Mouse (Mus musculus) lung, embryonic 16.5 days (tissue): ENCODE data around the gene Glyctk. TPM values are rescaled to one million over a fixed set of nuclear protein-coding genes. Genes with fewer than 3 reads are reported as not detected.

ENCODE experiments used
- ATAC-seq: fragments of 200-750 bp; cut with Nextera tagmentation; 2 replicates; pipeline ENCODE4 v1.8.0; 2017; ENCODE audit warnings: low read depth, mild to moderate bottlenecking, moderate library complexity
- H3K27ac ChIP-seq: fragments of 300-500 bp; sonication (generic); 2 replicates; pipeline ENCODE4 v1.5.1; 2014; ENCODE audit warnings: mild to moderate bottlenecking, control low read depth, low read length
- H3K27me3 ChIP-seq: fragments of 300-500 bp; sonication (generic); 2 replicates; pipeline ENCODE4 v1.6.1; 2014; ENCODE audit warnings: low read depth, low read length, mixed read lengths; ENCODE audit not compliant: control insufficient read depth, insufficient read depth
- H3K36me3 ChIP-seq: fragments of 300-500 bp; sonication (generic); 2 replicates; pipeline ENCODE4 v1.6.1; 2014; ENCODE audit warnings: low read length; ENCODE audit not compliant: control insufficient read depth, insufficient read depth
- H3K4me1 ChIP-seq: fragments of 300-500 bp; sonication (generic); replicated peaks from 2 replicates; pipeline ENCODE4 v1.6.1; 2014; ENCODE audit warnings: low read length, mixed read lengths; ENCODE audit not compliant: control insufficient read depth, insufficient read depth
- H3K4me2 ChIP-seq: fragments of 300-500 bp; sonication (generic); 2 replicates; pipeline ENCODE4 v1.6.1; 2014; ENCODE audit warnings: low read depth, low read length, control low read depth
- H3K4me3 ChIP-seq: fragments of 300-500 bp; sonication (generic); 2 replicates; pipeline ENCODE4 v1.5.1; 2014; ENCODE audit warnings: mild to moderate bottlenecking, low read length, control low read depth
- H3K9ac ChIP-seq: fragments of 300-500 bp; sonication (generic); 2 replicates; pipeline ENCODE4 v1.6.1; 2014; ENCODE audit warnings: low read length, control low read depth
- H3K9me3 ChIP-seq: fragments of 300-500 bp; sonication (generic); 2 replicates; pipeline ENCODE4 v1.6.1; 2016; ENCODE audit warnings: low read length; ENCODE audit not compliant: control insufficient read depth
- WGBS: fragments of 180-500 bp; shearing (Covaris S2); extraction: QIAGEN DNeasy Blood & Tissue Kit; methylation state at CpG from one replicate; pipeline ENCODE4 v1.1.7; 2014; 5-methylcytosine and 5-hydroxymethylcytosine counted together
- polyA plus RNA-seq: library from polyadenylated mRNA; unstranded; fragments of >200 nt; fragmentation: Nextera tagmentation; extraction: Ambion mirVana; gene quantifications from 2 replicates; pipeline ENCODE4 v1.2.1, GENCODE M21; 2015

Gene Glyctk
- polyA plus RNA-seq, 1 experiment from 2014 or later: 1.4 TPM

GRCm38 (mm10) chr9:106141955-106142354 lies 16.0 kb downstream of the Glyctk start:
- Histone ChIP-seq H3K27ac (no peak overlapping the region), H3K36me3 (no peaks in the 10 kb centered on the region), H3K4me2 (no peak overlapping the region), H3K9me3 (no peaks in the 10 kb centered on the region), H3K4me1 (peaks cover 5% of the 10 kb centered on the region; the same call in 1 of the 2 replicates), H3K4me3 (no peak overlapping the region), H3K9ac (no peak overlapping the region), H3K27me3 (no peaks in the 10 kb centered on the region)
- WGBS: 82% methylated on average over 12 of the region's 12 CpGs
- ATAC-seq: no peak

- Histone ChIP-seq H3K4me3 (no peak overlapping the region), H3K27me3 (no peaks in the 10 kb centered on the region), H3K4me2 (no peak overlapping the region), H3K9ac (no peak overlapping the region), H3K36me3 (no peaks in the 10 kb centered on the region), H3K4me1 (peaks cover 5% of the 10 kb centered on the region; the same call in 1 of the 2 replicates), H3K9me3 (no peaks in the 10 kb centered on the region), H3K27ac (no peak overlapping the region)
- peak; percentile 52; the same call in 1 of the 2 replicates for ATAC-seq
- 41% methylated on average over 10 of the region's 10 CpGs for WGBS
Observed at GRCm38 (mm10) chr9:106139763-106140162, 18.2 kb downstream of the Glyctk start.

- Histone ChIP-seq H3K4me2 (no peak overlapping the region), H3K4me1 (peaks cover 5% of the 10 kb centered on the region; the same call in 1 of the 2 replicates), H3K4me3 (no peak overlapping the region), H3K27ac (no peak overlapping the region), H3K9ac (no peak overlapping the region), H3K36me3 (no peaks in the 10 kb centered on the region), H3K9me3 (no peaks in the 10 kb centered on the region), H3K27me3 (no peaks in the 10 kb centered on the region)
- ATAC-seq: no peak
- WGBS: 62% methylated on average over 10 of the region's 10 CpGs
Observed at GRCm38 (mm10) chr9:106137671-106138216, 20.2 kb downstream of the Glyctk start.

- Histone ChIP-seq H3K4me2 (no peak overlapping the region), H3K4me3 (no peak overlapping the region), H3K27ac (no peak overlapping the region), H3K9ac (no peak overlapping the region), H3K36me3 (no peaks in the 10 kb centered on the region), H3K27me3 (no peaks in the 10 kb centered on the region), H3K4me1 (no peaks in the 10 kb centered on the region), H3K9me3 (no peaks in the 10 kb centered on the region)
- no peak for ATAC-seq
- WGBS: 72% methylated on average over 7 of the region's 7 CpGs
Observed at GRCm38 (mm10) chr9:106130250-106130649, 27.7 kb downstream of the Glyctk start.

- H3K27ac ChIP-seq: no peak overlapping the region
- no peak for ATAC-seq
- no peaks in the 10 kb centered on the region for H3K36me3 ChIP-seq
- H3K4me1 ChIP-seq: no peaks in the 10 kb centered on the region
- H3K4me2 ChIP-seq: no peak overlapping the region
- no peak overlapping the region for H3K4me3 ChIP-seq
- H3K9ac ChIP-seq: no peak overlapping the region
- H3K9me3 ChIP-seq: no peaks in the 10 kb centered on the region
- 76% methylated on average over 2 of the region's 2 CpGs for WGBS
- no peaks in the 10 kb centered on the region for H3K27me3 ChIP-seq
Observed at GRCm38 (mm10) chr9:106129072-106129471, 28.9 kb downstream of the Glyctk start.

GRCm38 (mm10) chr9:106126786-106127251 lies 31.1 kb downstream of the Glyctk start:
- no peak for ATAC-seq
- H3K9ac ChIP-seq: no peak overlapping the region
- no peak overlapping the region for H3K4me2 ChIP-seq
- H3K36me3 ChIP-seq: no peaks in the 10 kb centered on the region
- H3K4me1 ChIP-seq: no peaks in the 10 kb centered on the region
- no peak overlapping the region for H3K4me3 ChIP-seq
- H3K27me3 ChIP-seq: no peaks in the 10 kb centered on the region
- no peaks in the 10 kb centered on the region for H3K9me3 ChIP-seq
- no peak overlapping the region for H3K27ac ChIP-seq
- 44% methylated on average over 2 of the region's 2 CpGs for WGBS

GRCm38 (mm10) chr9:106123599-106123998 lies 34.3 kb downstream of the Glyctk start:
- Histone ChIP-seq H3K4me2 (no peak overlapping the region), H3K4me1 (no peaks in the 10 kb centered on the region), H3K9me3 (no peaks in the 10 kb centered on the region), H3K4me3 (no peak overlapping the region), H3K27ac (no peak overlapping the region), H3K36me3 (no peaks in the 10 kb centered on the region), H3K27me3 (no peaks in the 10 kb centered on the region), H3K9ac (no peak overlapping the region)
- WGBS: 45% methylated on average over 4 of the region's 4 CpGs
- no peak for ATAC-seq

- H3K36me3 ChIP-seq: no peaks in the 10 kb centered on the region
- no peaks in the 10 kb centered on the region for H3K4me1 ChIP-seq
- H3K4me2 ChIP-seq: no peak overlapping the region
- no peaks in the 10 kb centered on the region for H3K9me3 ChIP-seq
- no peaks in the 10 kb centered on the region for H3K27me3 ChIP-seq
- ATAC-seq: no peak
- 71% methylated on average over 9 of the region's 9 CpGs for whole genome bisulfite sequencing
- no peak overlapping the region for H3K9ac ChIP-seq
- no peak overlapping the region for H3K4me3 ChIP-seq
- H3K27ac ChIP-seq: no peak overlapping the region
Observed at GRCm38 (mm10) chr9:106119075-106119474, 38.9 kb downstream of the Glyctk start.

- H3K4me3 ChIP-seq: no peak overlapping the region
- no peaks in the 10 kb centered on the region for H3K27me3 ChIP-seq
- 34% methylated on average over 13 of the region's 13 CpGs for WGBS
- H3K27ac ChIP-seq: no peak overlapping the region
- H3K36me3 ChIP-seq: no peaks in the 10 kb centered on the region
- no peaks in the 10 kb centered on the region; the same call in 1 of the 2 replicates for H3K9me3 ChIP-seq
- H3K9ac ChIP-seq: no peak overlapping the region
- no peak overlapping the region for H3K4me2 ChIP-seq
- no peaks in the 10 kb centered on the region for H3K4me1 ChIP-seq
- no peak for ATAC-seq
Observed at GRCm38 (mm10) chr9:106115801-106116424, 42.0 kb downstream of the Glyctk start.
